Mouse (Mus musculus): ENCODE results near the gene Mesd.

DNA sequence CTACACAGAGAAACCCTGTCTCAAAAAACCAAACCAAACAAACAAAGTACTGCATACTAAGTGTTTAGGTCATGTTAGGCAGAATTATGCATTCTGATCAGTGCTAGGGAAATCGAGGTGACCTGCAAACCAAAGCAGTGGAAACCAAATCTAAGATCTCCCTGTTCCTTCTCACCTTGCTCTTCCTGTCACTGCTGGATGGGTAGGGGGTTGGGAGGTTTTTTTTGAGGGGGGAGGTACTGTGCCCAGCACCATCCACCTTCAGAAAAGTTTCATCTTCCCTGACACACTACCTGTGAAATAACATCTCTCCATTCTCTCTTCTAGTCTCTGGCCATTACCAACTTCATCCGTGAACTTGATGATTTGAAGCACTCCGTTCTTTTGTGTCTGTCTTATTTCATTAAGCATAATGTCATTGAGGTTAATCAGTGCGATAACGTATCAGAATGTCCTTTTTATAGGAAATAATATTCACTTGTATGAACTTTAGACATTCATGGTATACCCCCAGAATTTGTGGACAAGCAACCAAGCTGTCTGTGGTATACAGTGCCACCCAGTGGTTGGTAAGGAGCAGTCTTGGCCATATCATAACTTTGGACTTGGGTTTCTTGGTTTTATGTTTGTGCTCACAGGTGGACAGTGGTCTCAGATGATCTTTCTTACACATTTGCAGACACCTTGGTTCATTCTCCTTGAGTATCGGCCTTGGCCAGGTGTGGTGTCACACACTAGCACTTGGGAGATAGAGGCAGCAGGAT, 2.3 kb downstream of the Mesd start:
- TF ChIP-seq POLR2A (IDR thresholded peaks at IDR 0.05; ENCODE audit: borderline replicate concordance, extremely low read depth, insufficient read depth, insufficient read length, poor library complexity, severe bottlenecking) = no peak
- TF ChIP-seq CTCF (IDR thresholded peaks at IDR 0.05; ENCODE audit: borderline replicate concordance, extremely low read depth, insufficient read depth, insufficient read length) = peak; percentile 36; the same call in 1 of the 2 replicates

All from brain, embryonic 14.5 days (tissue).